Mouse (Mus musculus) spleen, postnatal 14 days (tissue): ENCODE measurements around the gene Tgm2.

ENCODE experiments used
- DNase-seq, 2 experiments: peaks; one replicate each; pipeline ENCODE4 v3.0.0; 2021 to 2022; ENCODE audit warnings: low spot score in 2 of 2

Gene Tgm2

DNA sequence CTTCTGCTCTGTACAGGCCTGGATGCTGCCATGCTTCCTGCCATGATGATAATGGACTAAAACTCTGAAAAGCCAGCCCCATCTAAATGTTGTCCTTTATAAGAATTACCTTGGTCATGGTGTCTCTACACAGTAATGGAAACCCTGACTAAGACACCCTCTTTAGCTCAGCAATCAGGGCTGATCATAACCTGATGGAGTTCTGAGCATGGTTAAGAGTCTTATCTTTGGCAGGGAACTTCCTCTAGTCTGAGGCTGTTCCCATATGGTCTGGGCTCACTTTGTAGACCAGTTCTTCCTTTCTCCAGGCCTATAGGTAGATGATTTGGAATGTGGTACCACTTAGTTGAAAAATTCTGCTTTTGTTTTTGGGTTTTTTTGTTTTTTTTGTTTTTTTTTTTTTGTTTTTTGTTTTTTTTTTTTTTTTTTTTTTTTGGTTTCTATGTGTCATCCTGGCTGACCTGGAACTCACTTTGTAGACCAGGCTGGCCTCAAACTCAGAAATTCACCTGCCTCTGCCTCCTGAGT lies 77.7 kb downstream of the Tgm2 start:
- no peak for DNase-seq

GRCm38 (mm10) chr2:158067260-158067824 lies 78.9 kb downstream of the Tgm2 start:
- no peak for DNase-seq

- no peak for DNase-seq
Observed at GRCm38 (mm10) chr2:158066456-158066855, 79.8 kb downstream of the Tgm2 start.
